Mouse (Mus musculus): ENCODE measurements around the gene 4930590J08Rik. TPM values are rescaled to one million over a fixed set of nuclear protein-coding genes. Genes with fewer than 3 reads are reported as not detected.
"Not testable (repeated sequence)": the region's sequence is repeated elsewhere in the genome, so short reads cannot be mapped to it uniquely, and the experiment has no call there.

4930590J08Rik gene
- polyA plus RNA-seq, 1 experiment from 2014 or later = 0.58 TPM

DNA sequence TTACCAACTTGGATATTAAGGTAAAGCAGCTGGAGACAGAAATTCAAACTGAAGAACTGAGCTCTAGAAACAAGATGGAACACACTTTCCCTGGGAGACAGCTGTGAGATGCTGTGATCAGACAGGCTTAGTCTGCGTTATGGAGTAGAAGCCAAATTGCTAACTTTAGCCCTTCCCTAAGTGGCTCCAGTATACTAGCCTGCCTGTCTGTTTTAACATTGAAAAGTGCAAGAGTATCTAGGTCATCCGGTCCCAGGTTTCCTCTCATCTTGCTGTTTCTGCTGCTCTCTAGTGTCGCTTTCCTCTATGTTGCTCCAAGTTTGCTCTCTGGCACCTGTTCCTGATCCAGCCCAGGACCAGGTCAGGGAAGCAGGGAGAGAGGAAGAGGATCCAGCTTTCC is 5.8 kb upstream of the 4930590J08Rik start:
- Histone ChIP-seq H3K4me3 (no peak overlapping the region), H3K4me2 (replicated peaks) (no peak overlapping the region), H3K9me3 (no peaks in the 10 kb centered on the region), H3K4me1 (no peaks in the 10 kb centered on the region), H3K9ac (no peak overlapping the region), H3K27me3 (no peaks in the 10 kb centered on the region), H3K36me3 (peaks cover 83% of the 10 kb centered on the region), H3K27ac (no peak overlapping the region)
- WGBS = 90% methylated on average over 3 of the region's 3 CpGs
- no peak for ATAC-seq (ENCODE audit: insufficient number of reproducible peaks, insufficient read depth, low FRiP score, low TSS enrichment)

GRCm38 (mm10) chr6:91901505-91901904 is 1.1 kb upstream of the 4930590J08Rik start:
- Histone ChIP-seq H3K9ac (no peak overlapping the region), H3K27me3 (no peaks in the 10 kb centered on the region), H3K36me3 (peaks cover 42% of the 10 kb centered on the region), H3K4me2 (replicated peaks) (no peak overlapping the region), H3K9me3 (no peaks in the 10 kb centered on the region), H3K4me3 (no peak overlapping the region), H3K4me1 (no peaks in the 10 kb centered on the region), H3K27ac (no peak overlapping the region)
- 36% methylated on average over 5 of the region's 5 CpGs for WGBS
- ATAC-seq (ENCODE audit: insufficient number of reproducible peaks, insufficient read depth, low FRiP score, low TSS enrichment) = no peak

GRCm38 (mm10) chr6:91914011-91914410 is 11.4 kb downstream of the 4930590J08Rik start:
- WGBS = 83% methylated on average over 10 of the region's 10 CpGs
- no peak overlapping the region for H3K9ac ChIP-seq
- no peak for ATAC-seq (ENCODE audit: insufficient number of reproducible peaks, insufficient read depth, low FRiP score, low TSS enrichment)
- H3K36me3 ChIP-seq = no peaks in the 10 kb centered on the region
- H3K4me2 ChIP-seq (replicated peaks) = no peak overlapping the region
- no peak overlapping the region for H3K4me3 ChIP-seq
- H3K4me1 ChIP-seq = no peaks in the 10 kb centered on the region
- no peaks in the 10 kb centered on the region for H3K9me3 ChIP-seq
- no peaks in the 10 kb centered on the region for H3K27me3 ChIP-seq
- H3K27ac ChIP-seq = no peak overlapping the region

GRCm38 (mm10) chr6:91917286-91917685 is 14.7 kb downstream of the 4930590J08Rik start:
- WGBS = 43% methylated on average over 4 of the region's 4 CpGs
- H3K36me3 ChIP-seq = no peaks in the 10 kb centered on the region
- H3K9me3 ChIP-seq = no peaks in the 10 kb centered on the region
- no peaks in the 10 kb centered on the region for H3K27me3 ChIP-seq
- H3K4me3 ChIP-seq = no peak overlapping the region
- no peak overlapping the region for H3K9ac ChIP-seq
- H3K4me2 ChIP-seq (replicated peaks) = no peak overlapping the region
- H3K4me1 ChIP-seq = no peaks in the 10 kb centered on the region
- ATAC-seq (ENCODE audit: insufficient number of reproducible peaks, insufficient read depth, low FRiP score, low TSS enrichment) = no peak
- H3K27ac ChIP-seq = no peak overlapping the region

DNA sequence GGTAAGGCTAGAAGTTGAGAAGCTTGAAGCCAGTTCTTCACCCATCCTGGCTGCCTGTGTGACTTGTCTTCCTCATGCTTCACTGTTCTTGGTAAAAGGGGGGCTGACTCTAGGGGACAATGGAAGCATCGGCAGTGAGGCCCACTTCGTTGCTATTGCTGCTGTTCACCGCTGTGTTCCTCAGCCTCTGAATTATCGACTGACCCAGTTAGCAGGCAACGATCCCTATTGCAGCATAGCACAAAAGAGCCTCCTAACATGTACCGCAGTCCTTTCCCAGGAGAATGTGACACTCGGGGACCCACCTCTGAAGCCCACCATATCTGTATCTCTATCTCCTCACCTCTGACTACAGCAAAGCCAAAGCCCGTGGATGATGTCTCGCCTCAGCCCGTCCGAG is 15.1 kb downstream of the 4930590J08Rik start:
- no peak for ATAC-seq (ENCODE audit: insufficient number of reproducible peaks, insufficient read depth, low FRiP score, low TSS enrichment)
- no peaks in the 10 kb centered on the region for H3K4me1 ChIP-seq
- WGBS = 76% methylated on average over 11 of the region's 11 CpGs

GRCm38 (mm10) chr6:91931231-91931630 is 28.6 kb downstream of the 4930590J08Rik start:
- H3K4me1 ChIP-seq = no peaks in the 10 kb centered on the region
- no peak overlapping the region for H3K4me3 ChIP-seq
- H3K27me3 ChIP-seq = no peaks in the 10 kb centered on the region
- no peak overlapping the region for H3K27ac ChIP-seq
- 80% methylated on average over 5 of the region's 5 CpGs for WGBS
- H3K36me3 ChIP-seq = no peaks in the 10 kb centered on the region
- ATAC-seq (ENCODE audit: insufficient number of reproducible peaks, insufficient read depth, low FRiP score, low TSS enrichment) = no peak
- no peak overlapping the region for H3K9ac ChIP-seq
- no peaks in the 10 kb centered on the region for H3K9me3 ChIP-seq
- H3K4me2 ChIP-seq (replicated peaks) = no peak overlapping the region

More for the DNA sequence above, 15.1 kb downstream of the 4930590J08Rik start:
- Histone ChIP-seq H3K27me3 (no peaks in the 10 kb centered on the region), H3K36me3 (no peaks in the 10 kb centered on the region), H3K9ac (no peak overlapping the region), H3K4me3 (no peak overlapping the region), H3K4me2 (replicated peaks) (no peak overlapping the region), H3K9me3 (no peaks in the 10 kb centered on the region), H3K27ac (no peak overlapping the region)

DNA sequence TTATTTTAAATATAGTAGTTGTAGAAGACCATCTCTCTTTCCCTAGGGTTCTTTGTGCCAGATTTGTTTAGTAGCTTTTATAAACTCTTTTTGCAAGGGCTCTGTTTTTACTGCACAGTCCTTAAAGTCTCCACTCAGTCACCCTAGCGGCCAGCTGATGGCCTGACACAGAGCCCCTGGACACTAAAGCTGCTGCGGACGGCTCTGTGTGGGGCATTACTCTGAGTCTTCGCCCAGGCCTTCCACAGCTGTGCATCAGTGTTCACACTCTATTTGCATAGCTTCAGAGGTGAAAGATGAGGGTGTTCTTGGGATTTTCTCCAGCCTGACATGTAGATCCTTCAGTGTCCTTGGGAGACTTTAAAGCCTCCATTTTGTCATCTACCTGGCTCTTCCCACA is 35.9 kb downstream of the 4930590J08Rik start:
- Histone ChIP-seq H3K9ac (no peak overlapping the region), H3K4me3 (no peak overlapping the region), H3K36me3 (no peaks in the 10 kb centered on the region), H3K4me1 (peaks cover 6% of the 10 kb centered on the region; the same call in 1 of the 2 replicates), H3K27ac (no peak overlapping the region), H3K9me3 (no peaks in the 10 kb centered on the region), H3K27me3 (no peaks in the 10 kb centered on the region), H3K4me2 (replicated peaks) (no peak overlapping the region)
- ATAC-seq (ENCODE audit: insufficient number of reproducible peaks, insufficient read depth, low FRiP score, low TSS enrichment) = no peak
- WGBS = 62% methylated on average over 4 of the region's 4 CpGs

DNA sequence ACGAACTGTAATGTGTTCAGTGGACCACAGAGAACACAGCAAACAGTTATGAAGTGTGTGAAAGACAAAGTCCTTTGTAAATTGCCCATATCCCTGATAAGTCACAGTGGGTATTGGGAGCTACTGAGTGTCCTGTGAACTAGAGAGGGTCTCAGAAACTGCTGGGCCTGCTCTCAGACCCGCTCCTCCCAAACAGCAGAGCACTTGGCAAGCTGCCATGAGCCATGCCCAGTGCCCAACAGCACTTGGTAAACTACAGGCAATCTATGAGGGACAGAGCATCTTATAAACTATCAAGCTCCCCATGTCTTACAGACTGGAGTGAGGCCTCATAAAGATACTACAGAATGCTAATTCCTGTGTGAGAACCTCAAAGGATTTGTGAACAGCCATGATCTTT is 45.8 kb downstream of the 4930590J08Rik start:
- no peaks in the 10 kb centered on the region for H3K9me3 ChIP-seq
- no peak overlapping the region for H3K4me2 ChIP-seq (replicated peaks)
- no peaks in the 10 kb centered on the region for H3K27me3 ChIP-seq
- H3K4me1 ChIP-seq = 0 out of 2 replicates have a peak, but pooled peaks cover 1% of the 10 kb centered on the region
- ATAC-seq (ENCODE audit: insufficient number of reproducible peaks, insufficient read depth, low FRiP score, low TSS enrichment) = no peak
- H3K9ac ChIP-seq = no peak overlapping the region
- H3K4me3 ChIP-seq = no peak overlapping the region
- H3K27ac ChIP-seq = no peak overlapping the region
- no peaks in the 10 kb centered on the region for H3K36me3 ChIP-seq
- 88% methylated on average over 2 of the region's 2 CpGs for WGBS

DNA sequence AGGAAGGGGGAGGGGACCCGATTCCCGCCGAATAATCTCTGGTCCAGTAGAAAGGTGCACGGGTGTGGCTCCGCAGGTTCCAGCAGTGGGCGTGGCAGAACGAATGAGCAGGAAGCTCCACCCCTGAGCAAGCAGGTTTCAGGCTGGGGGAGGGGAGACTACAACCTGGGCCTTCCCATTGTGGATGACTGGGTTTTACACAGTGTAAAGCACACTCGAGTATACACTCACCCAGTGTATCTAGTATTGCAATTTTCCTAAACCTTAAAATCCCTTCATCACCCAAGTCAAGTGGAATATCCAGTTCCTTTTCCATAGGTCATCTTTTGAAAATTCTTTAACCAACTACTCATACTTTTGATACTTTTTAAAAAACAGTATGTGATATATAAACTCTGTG is 55.4 kb downstream of the 4930590J08Rik start:
- ATAC-seq (ENCODE audit: insufficient number of reproducible peaks, insufficient read depth, low FRiP score, low TSS enrichment); H3K36me3 ChIP-seq; H3K27ac ChIP-seq; H3K27me3 ChIP-seq; H3K4me3 ChIP-seq; H3K9ac ChIP-seq; H3K4me2 ChIP-seq (replicated peaks); H3K9me3 ChIP-seq: not testable (repeated sequence)
- H3K4me1 ChIP-seq = 0 out of 2 replicates have a peak, but pooled peaks cover 15% of the 10 kb centered on the region
- 15% methylated on average over 3 of the region's 8 CpGs for WGBS

DNA sequence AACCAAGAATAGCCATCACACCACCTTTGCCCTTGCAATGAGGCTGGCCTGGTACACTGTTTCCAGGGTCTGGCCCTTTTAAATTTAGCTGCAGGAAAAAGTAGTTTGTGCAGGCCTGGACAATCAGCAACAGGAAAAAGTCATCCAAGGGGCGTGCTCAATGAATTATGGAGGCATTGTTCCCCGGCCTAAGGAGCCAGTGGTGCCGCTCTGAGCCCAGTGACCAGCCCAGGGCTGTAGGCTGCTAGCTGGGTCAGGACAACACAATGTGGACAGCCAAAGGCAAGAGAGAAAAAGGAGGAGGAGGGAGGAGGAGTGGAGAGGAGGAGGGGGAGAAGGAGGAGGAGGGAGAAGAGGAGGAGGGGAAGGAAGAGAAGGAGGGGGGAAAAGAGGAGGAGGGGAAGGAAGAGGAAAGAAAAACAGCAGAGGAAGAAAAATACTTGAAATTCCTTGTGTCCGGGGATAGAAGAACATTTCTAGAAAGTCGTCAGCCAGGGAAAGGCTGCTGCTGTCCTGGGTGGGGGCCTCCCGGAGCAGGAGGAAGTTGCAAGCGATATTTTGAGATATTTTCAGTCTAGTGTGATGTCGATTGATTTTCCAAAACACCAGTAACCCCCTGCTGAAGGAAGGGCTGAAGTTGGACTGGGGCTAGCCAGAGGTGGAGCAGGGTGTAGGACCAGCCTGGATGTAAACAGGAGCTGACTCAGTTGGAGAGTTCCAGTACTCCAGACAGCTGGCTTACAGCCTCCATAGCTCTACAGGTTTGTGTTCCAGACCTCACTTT is 57.6 kb downstream of the 4930590J08Rik start:
- no peak overlapping the region; the same call in 1 of the 2 replicates for H3K4me2 ChIP-seq (replicated peaks)
- no peak for ATAC-seq (ENCODE audit: insufficient number of reproducible peaks, insufficient read depth, low FRiP score, low TSS enrichment)
- no peak overlapping the region for H3K9ac ChIP-seq
- H3K9me3 ChIP-seq = no peaks in the 10 kb centered on the region
- no peak overlapping the region for H3K4me3 ChIP-seq
- H3K4me1 ChIP-seq = 0 out of 2 replicates have a peak, but pooled peaks cover 11% of the 10 kb centered on the region
- no peaks in the 10 kb centered on the region for H3K27me3 ChIP-seq
- WGBS = 35% methylated on average over 8 of the region's 8 CpGs
- H3K36me3 ChIP-seq = no peaks in the 10 kb centered on the region
- peak overlapping the region; percentile 32; the same call in 1 of the 2 replicates for H3K27ac ChIP-seq

GRCm38 (mm10) chr6:91963429-91963828 is 60.8 kb downstream of the 4930590J08Rik start:
- Histone ChIP-seq H3K27ac (no peak overlapping the region), H3K9ac (no peak overlapping the region), H3K4me3 (no peak overlapping the region), H3K9me3 (no peaks in the 10 kb centered on the region), H3K4me2 (replicated peaks) (no peak overlapping the region), H3K36me3 (no peaks in the 10 kb centered on the region), H3K27me3 (no peaks in the 10 kb centered on the region), H3K4me1 (0 out of 2 replicates have a peak, but pooled peaks cover 11% of the 10 kb centered on the region)
- ATAC-seq (ENCODE audit: insufficient number of reproducible peaks, insufficient read depth, low FRiP score, low TSS enrichment) = no peak
- 34% methylated on average over 4 of the region's 4 CpGs for WGBS

DNA sequence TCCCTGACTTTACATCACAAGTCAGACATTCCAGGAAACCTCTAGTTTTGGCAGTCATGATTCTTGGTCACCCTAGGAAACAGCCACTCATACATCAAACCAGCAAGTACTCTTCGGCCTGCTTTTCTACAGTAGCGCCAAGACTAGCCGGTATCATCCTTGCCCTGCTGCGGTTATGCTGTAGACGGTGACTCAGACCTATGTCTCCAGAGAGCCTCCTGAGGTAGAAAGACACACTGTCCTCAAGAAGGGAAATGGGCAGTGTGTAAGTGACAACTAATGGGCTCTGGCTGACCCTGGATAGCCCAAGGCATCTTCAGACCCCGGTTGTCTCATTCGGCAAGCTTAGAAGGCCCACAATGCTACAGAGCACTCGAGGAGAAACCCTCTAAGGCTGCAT is 62.5 kb downstream of the 4930590J08Rik start:
- 84% methylated on average over 8 of the region's 8 CpGs for WGBS
- ATAC-seq (ENCODE audit: insufficient number of reproducible peaks, insufficient read depth, low FRiP score, low TSS enrichment) = no peak

More for the DNA sequence above, 62.5 kb downstream of the 4930590J08Rik start:
- Histone ChIP-seq H3K4me3 (no peak overlapping the region), H3K36me3 (no peaks in the 10 kb centered on the region), H3K9me3 (no peaks in the 10 kb centered on the region), H3K9ac (no peak overlapping the region), H3K4me2 (replicated peaks) (no peak overlapping the region), H3K4me1 (0 out of 2 replicates have a peak, but pooled peaks cover 8% of the 10 kb centered on the region), H3K27ac (no peak overlapping the region), H3K27me3 (no peaks in the 10 kb centered on the region)
